Mouse (Mus musculus) forebrain, embryonic 14.5 days (tissue): ENCODE data around the gene Dph3. TPM values are rescaled to one million over a fixed set of nuclear protein-coding genes. Genes with fewer than 3 reads are reported as not detected.

Experiments
- ATAC-seq: fragments of 200-750 bp; cut with Nextera tagmentation; 2 replicates; pipeline ENCODE4 v1.8.0; 2017; ENCODE audit warnings: mild to moderate bottlenecking, moderate library complexity
- DNase-seq: peaks from one replicate; pipeline ENCODE4 v3.0.0-alpha.2; 2015; ENCODE audit warnings: low spot score
- H3K27ac ChIP-seq: fragments of 300-500 bp; sonication (generic); 2 replicates; pipeline ENCODE4 v1.5.1; 2014; ENCODE audit warnings: low read depth, mild to moderate bottlenecking, control low read depth, low read length, moderate library complexity
- H3K27me3 ChIP-seq: fragments of 300-500 bp; sonication (generic); replicated peaks from 2 replicates; pipeline ENCODE4 v1.6.1; 2014; ENCODE audit warnings: low read length, control low read depth, mixed read lengths; ENCODE audit not compliant: control insufficient read depth, insufficient read depth
- H3K36me3 ChIP-seq: fragments of 300-500 bp; sonication (generic); 2 replicates; pipeline ENCODE4 v1.6.1; 2014; ENCODE audit warnings: low read length, control low read depth; ENCODE audit not compliant: control insufficient read depth, insufficient read depth
- H3K4me1 ChIP-seq: fragments of 300-500 bp; sonication (generic); 2 replicates; pipeline ENCODE4 v1.6.1; 2014; ENCODE audit warnings: antibody characterized with exemption, low read length, control low read depth; ENCODE audit not compliant: control insufficient read depth, insufficient read depth
- H3K4me2 ChIP-seq: fragments of 300-500 bp; sonication (generic); 2 replicates; pipeline ENCODE4 v1.6.1; 2014; ENCODE audit warnings: mild to moderate bottlenecking, control low read depth, low read length
- H3K4me3 ChIP-seq: fragments of 300-500 bp; sonication (generic); 2 replicates; pipeline ENCODE4 v1.5.1; 2014; ENCODE audit warnings: low read depth, low read length, control low read depth
- H3K9ac ChIP-seq: fragments of 300-500 bp; sonication (generic); 2 replicates; pipeline ENCODE4 v1.6.1; 2014; ENCODE audit warnings: mild to moderate bottlenecking, low read length, control low read depth, moderate library complexity
- H3K9me3 ChIP-seq: fragments of 300-500 bp; sonication (generic); replicated peaks from 2 replicates; pipeline ENCODE4 v1.6.1; 2016; ENCODE audit warnings: low read length, control low read depth, mixed read lengths; ENCODE audit not compliant: control insufficient read depth
- WGBS: fragments of 180-500 bp; shearing (Covaris S2); extraction: QIAGEN DNeasy Blood & Tissue Kit; methylation state at CpG from one replicate; pipeline ENCODE4 v1.1.7; 2014; 5-methylcytosine and 5-hydroxymethylcytosine counted together
- polyA plus RNA-seq: library from polyadenylated mRNA; unstranded; fragments of >200 nt; fragmentation: Nextera tagmentation; extraction: Ambion mirVana; gene quantifications from 2 replicates; pipeline ENCODE4 v1.2.1, GENCODE M21; 2014

Dph3 gene
- polyA plus RNA-seq, 1 experiment from 2014 or later = 93.3 TPM

GRCm38 (mm10) chr14:32106911-32107310 is 21.4 kb upstream of the Dph3 start:
- no peak overlapping the region for H3K4me2 ChIP-seq
- no peak for DNase-seq
- H3K27me3 ChIP-seq = no peaks in the 10 kb centered on the region
- 87% methylated on average over 4 of the region's 4 CpGs for WGBS
- no peak overlapping the region for H3K9ac ChIP-seq
- H3K36me3 ChIP-seq = peaks cover 10% of the 10 kb centered on the region
- H3K4me3 ChIP-seq = no peak overlapping the region
- no peak for ATAC-seq
- no peak overlapping the region for H3K27ac ChIP-seq
- no peaks in the 10 kb centered on the region for H3K4me1 ChIP-seq
- H3K9me3 ChIP-seq = no peaks in the 10 kb centered on the region

- Histone ChIP-seq H3K36me3 (peaks cover 11% of the 10 kb centered on the region), H3K4me1 (no peaks in the 10 kb centered on the region), H3K4me3 (no peak overlapping the region), H3K27me3 (no peaks in the 10 kb centered on the region), H3K9me3 (no peaks in the 10 kb centered on the region), H3K9ac (no peak overlapping the region), H3K27ac (no peak overlapping the region), H3K4me2 (no peak overlapping the region)
- ATAC-seq (no peak), DNase-seq (no peak)
- 63% methylated on average over 7 of the region's 7 CpGs for WGBS
Measured at GRCm38 (mm10) chr14:32105663-32106062, 20.1 kb upstream of the Dph3 start.

- 88% methylated on average over 4 of the region's 4 CpGs for WGBS
- no peak for ATAC-seq
- Histone ChIP-seq H3K36me3 (peaks cover 30% of the 10 kb centered on the region), H3K4me2 (no peak overlapping the region), H3K4me3 (no peak overlapping the region), H3K9me3 (no peaks in the 10 kb centered on the region), H3K4me1 (no peaks in the 10 kb centered on the region), H3K9ac (no peak overlapping the region), H3K27me3 (no peaks in the 10 kb centered on the region), H3K27ac (no peak overlapping the region)
- DNase-seq = no peak
Measured at GRCm38 (mm10) chr14:32103556-32103955, 18.0 kb upstream of the Dph3 start.

DNA sequence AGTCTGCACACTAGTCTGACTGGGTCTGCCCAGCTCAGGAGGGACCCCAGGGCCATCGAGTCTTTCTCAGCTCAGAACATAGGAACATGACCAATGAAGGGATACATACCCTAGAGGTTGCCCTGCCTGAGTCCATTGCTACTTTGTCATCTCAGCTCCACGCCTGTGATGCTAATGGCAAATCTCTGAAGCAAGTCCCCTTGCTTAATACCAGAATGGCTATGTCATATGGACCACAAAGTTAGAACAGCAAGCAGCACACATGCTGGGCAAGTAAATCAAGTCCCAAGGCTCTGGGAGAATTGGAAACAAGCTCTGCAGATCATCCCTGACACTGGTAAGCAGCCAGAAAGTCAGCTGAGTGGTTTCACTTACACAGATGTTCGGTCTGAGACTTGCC is 13.4 kb upstream of the Dph3 start:
- WGBS = 95% methylated on average over 3 of the region's 3 CpGs
- Histone ChIP-seq H3K4me3 (no peak overlapping the region), H3K9me3 (no peaks in the 10 kb centered on the region), H3K27me3 (no peaks in the 10 kb centered on the region), H3K27ac (no peak overlapping the region), H3K36me3 (peaks cover 58% of the 10 kb centered on the region), H3K4me1 (no peaks in the 10 kb centered on the region), H3K9ac (no peak overlapping the region), H3K4me2 (no peak overlapping the region)
- no peak for DNase-seq
- ATAC-seq = no peak

- Histone ChIP-seq H3K4me1 (no peaks in the 10 kb centered on the region), H3K9me3 (no peaks in the 10 kb centered on the region), H3K27me3 (no peaks in the 10 kb centered on the region), H3K36me3 (peaks cover 65% of the 10 kb centered on the region), H3K9ac (no peak overlapping the region), H3K27ac (no peak overlapping the region), H3K4me3 (no peak overlapping the region), H3K4me2 (no peak overlapping the region)
- ATAC-seq = no peak
- DNase-seq = no peak
- 97% methylated on average over 7 of the region's 7 CpGs for WGBS
Measured at GRCm38 (mm10) chr14:32097691-32098090, 12.2 kb upstream of the Dph3 start.

DNA sequence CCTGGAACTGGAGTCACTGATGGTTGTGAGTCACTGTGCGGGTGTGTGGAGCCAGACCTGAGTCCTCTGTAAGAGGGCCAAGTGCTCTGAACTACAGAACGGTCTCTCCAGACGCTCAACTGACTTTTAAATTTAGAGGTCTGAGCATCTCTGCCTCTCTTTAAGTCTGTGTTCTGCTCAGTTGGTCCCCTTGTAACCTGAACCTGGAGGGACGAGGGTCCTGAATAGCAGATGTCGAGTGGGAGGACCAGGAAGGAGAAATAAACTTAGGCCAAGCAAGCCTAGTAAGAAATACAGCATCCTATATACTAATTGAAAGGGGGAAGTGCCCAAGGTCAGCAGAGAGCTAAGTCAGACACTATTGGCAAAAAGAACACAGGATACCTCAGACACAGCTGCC is 11.2 kb upstream of the Dph3 start:
- Histone ChIP-seq H3K4me1 (no peaks in the 10 kb centered on the region), H3K27me3 (no peaks in the 10 kb centered on the region), H3K9ac (no peak overlapping the region), H3K4me3 (no peak overlapping the region), H3K36me3 (peaks cover 64% of the 10 kb centered on the region), H3K4me2 (no peak overlapping the region), H3K27ac (no peak overlapping the region), H3K9me3 (no peaks in the 10 kb centered on the region)
- ATAC-seq = no peak
- WGBS = 88% methylated on average over 5 of the region's 5 CpGs
- no peak for DNase-seq

DNA sequence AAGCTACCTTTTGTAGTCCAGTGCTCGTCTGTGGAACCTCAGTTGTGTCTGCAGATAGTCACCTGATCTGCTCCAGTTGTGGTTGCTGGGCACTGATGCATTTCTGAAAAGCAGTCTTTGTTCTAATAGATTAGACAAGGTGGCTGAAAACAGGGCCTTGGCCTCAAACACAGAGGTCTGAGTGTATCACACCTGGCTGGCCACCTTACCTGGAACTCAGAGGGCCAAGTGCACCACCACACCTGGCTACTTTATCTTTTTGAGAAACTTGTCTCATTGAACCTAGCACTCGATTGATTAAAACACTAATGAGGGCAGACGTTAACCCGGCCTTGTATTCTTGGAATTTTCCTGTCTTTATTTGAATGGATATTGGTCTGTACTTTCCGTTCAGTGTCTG is 10.1 kb upstream of the Dph3 start:
- H3K9ac ChIP-seq = no peak overlapping the region
- no peaks in the 10 kb centered on the region for H3K27me3 ChIP-seq
- DNase-seq = no peak
- H3K4me1 ChIP-seq = no peaks in the 10 kb centered on the region
- H3K36me3 ChIP-seq = peaks cover 64% of the 10 kb centered on the region
- H3K27ac ChIP-seq = no peak overlapping the region
- H3K4me3 ChIP-seq = no peak overlapping the region
- H3K4me2 ChIP-seq = no peak overlapping the region
- WGBS = 74% methylated on average over 5 of the region's 5 CpGs
- no peak for ATAC-seq
- no peaks in the 10 kb centered on the region for H3K9me3 ChIP-seq

DNA sequence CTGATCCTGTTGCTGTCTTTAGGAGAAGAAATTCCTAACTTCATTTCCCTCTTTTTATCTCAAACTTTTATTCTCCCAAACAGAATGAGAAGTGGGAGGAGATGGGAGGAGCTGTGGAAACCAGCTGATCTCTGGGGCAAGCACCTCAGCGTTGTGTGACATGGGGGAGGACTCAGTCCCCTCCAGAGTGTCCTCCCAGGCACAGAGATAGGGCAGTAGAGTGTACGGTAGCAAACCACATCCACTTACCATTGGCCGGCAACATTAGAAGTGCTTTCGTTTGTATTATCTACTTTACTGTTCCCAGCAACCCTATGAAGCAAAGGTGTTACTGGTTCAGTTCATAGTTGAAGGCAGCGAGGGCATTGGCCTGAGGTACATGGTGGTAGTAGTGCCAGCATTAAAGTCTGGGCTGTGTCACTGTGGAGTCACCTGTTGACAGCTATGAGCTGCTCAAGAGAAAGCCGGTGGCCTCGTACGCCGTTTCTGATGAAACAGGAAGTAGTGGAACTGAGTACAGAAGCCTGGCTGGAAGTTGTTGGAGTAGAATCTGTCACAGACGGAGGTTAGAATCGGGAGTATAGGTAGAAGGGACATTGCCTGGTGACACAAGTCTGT is 8.1 kb upstream of the Dph3 start:
- WGBS = 93% methylated on average over 11 of the region's 11 CpGs
- no peak for ATAC-seq

GRCm38 (mm10) chr14:32093018-32093417 is 7.5 kb upstream of the Dph3 start:
- H3K27ac ChIP-seq = no peak overlapping the region
- H3K27me3 ChIP-seq = no peaks in the 10 kb centered on the region
- DNase-seq = no peak
- no peaks in the 10 kb centered on the region for H3K9me3 ChIP-seq
- no peak overlapping the region for H3K4me2 ChIP-seq
- H3K9ac ChIP-seq = no peak overlapping the region
- H3K4me1 ChIP-seq = no peaks in the 10 kb centered on the region
- H3K36me3 ChIP-seq = peaks cover 44% of the 10 kb centered on the region
- 73% methylated on average over 1 of the region's 1 CpGs for WGBS
- no peak for ATAC-seq
- no peak overlapping the region for H3K4me3 ChIP-seq

More for the DNA sequence above, 8.1 kb upstream of the Dph3 start:
- no peaks in the 10 kb centered on the region for H3K27me3 ChIP-seq
- DNase-seq = no peak
- H3K4me2 ChIP-seq = no peak overlapping the region
- H3K4me3 ChIP-seq = no peak overlapping the region
- no peak overlapping the region for H3K9ac ChIP-seq
- H3K27ac ChIP-seq = no peak overlapping the region
- H3K36me3 ChIP-seq = peaks cover 46% of the 10 kb centered on the region
- no peaks in the 10 kb centered on the region for H3K9me3 ChIP-seq
- H3K4me1 ChIP-seq = no peaks in the 10 kb centered on the region
